Mouse (Mus musculus) embryo, embryonic 10 days (tissue): ENCODE results near the gene Mzt1.

Source experiments
- DNase-seq: peaks from one replicate; pipeline ENCODE4 v3.0.0-alpha.2; 2015; ENCODE audit warnings: low spot score

Mzt1 gene

DNA sequence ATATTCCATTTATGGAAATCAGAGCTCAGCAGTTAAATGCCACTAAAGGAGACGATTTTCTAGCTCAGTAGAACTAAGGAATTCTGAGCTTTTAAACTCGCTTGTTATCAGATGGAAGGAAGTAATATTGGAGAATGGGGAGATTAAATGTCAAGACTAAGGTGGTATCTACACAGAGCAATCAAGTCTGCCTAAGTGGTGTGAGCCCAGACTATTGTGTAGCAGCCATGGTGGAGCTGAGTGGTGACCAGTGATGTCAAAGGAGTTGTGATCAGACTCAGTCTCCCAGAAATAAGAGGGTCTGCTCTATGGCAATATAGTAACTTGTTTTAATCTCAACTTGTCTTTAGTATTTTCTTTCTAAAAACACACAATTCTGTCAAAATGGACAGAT lies 35.0 kb downstream of the Mzt1 start:
- no peak for DNase-seq

DNA sequence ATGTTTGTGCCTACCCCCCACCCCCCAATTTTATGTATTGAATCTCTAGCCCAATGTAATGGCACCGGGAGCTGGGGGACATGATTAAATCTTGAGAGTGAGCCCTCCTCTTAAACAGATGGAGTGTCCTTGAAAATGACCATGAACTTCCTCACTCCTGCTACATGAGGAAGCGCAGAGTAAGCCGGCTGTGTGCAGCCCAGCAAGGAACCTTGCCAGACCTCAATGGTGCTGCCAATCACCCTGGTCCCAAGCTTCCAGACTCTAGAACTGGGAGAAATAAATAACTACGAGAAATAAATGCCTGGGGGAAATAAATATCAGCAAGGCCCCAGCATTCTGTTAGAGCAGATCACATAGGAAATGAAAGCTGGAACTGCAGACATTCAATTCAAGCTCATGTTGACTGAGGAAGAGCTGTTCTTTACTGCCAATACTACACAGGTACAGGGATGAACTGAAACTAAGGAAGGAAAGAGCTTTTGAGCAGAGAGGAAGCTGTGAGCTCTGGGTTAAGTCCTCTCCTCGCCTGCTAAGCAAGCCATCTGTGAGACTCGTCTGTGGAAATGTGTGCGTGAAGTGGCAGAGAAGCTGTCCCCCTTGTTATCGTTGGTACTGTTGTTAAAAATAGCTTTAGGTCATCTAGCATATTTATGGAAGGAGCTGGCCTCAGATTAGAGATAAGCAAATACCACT lies 35.6 kb downstream of the Mzt1 start:
- DNase-seq = no peak

DNA sequence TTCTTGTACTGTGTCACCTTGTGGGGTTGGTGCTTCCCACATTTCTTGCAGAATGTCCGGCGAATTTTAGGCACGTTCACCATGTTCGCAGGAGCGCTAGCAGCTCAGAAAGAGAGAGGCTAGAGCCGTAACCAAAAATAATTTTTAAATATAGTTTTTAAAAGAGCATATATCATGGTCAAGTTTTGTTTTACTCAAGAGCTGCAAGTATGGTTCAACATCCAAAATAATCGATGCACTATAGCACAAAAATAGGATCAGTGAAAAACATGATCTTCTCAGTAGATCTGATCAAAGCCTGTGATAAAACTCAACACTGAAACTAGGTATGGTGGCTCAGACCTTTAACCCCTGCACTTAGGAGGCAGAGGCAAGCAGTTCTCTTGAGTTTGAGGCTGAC lies 51.7 kb downstream of the Mzt1 start, which contains the start of gene Rpl36a-ps1:
TSS of gene Rpl36a-ps1 (minus strand) at position 101 of the 400 bp plus-strand sequence.
- no peak for DNase-seq

DNA sequence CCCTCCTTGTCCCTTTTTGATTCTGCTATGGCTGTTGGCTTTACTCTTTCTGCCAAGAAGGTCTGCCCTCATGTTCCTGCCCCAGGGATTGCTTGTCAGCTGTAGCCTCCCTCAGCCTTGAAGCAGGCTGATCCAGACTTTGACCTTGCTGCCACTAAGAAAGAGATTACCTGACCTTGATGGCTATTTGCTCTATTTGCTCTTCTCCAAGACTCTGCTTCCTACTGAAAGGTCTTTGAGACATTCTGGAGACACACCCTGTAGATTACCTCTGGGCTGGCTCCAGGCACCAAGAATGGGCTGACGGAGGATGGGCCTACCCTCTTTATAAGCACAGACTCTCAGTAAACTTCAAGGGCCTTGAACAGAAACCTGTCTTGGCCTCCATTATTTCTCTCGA lies 53.5 kb downstream of the Mzt1 start:
- DNase-seq = no peak

DNA sequence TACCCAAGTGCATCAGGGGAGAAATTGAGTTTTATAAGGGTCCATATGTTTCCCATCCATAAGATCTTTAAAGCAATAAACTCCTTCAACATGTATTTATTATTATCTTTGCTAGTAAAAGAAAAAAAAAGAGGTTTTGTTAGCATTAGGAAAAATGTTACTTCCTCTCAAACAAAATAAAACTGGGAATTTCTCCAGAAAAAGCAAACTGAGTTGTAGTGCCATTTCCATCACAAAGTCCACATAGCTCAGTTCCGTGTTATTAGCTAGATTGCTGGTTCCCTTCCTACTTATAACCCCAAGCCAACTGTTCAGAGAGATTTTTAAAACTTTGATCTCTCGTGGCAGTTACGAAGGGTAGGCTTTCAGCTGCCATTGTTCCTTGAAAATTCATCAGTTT lies 55.3 kb downstream of the Mzt1 start:
- no peak for DNase-seq

DNA sequence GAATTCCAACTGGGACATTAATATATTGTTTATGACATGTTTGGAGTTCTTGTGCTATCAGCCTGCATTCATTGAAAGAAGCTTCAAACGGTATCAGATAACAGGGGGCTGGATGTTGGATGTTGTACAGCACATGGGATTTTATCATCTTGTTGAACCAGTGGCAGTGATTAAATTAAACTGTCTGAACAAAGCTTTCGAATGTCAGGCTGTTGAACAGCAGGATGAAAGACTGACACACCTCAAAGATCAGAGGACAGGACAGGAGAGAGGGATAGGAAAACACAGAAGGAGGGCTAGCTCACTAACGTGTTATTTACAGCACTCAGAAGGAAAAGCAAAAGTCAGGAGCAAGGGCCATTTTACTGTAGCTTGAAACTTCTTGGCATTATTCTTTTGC lies 56.1 kb downstream of the Mzt1 start:
- DNase-seq = no peak
